Mouse (Mus musculus) kidney, embryonic 15.5 days (tissue): ENCODE data around the gene Pigm. TPM values are rescaled to one million over a fixed set of nuclear protein-coding genes. Genes with fewer than 3 reads are reported as not detected.
A peak's percentile ranks its signal among the peaks of the same experiment; 100 is the strongest.

Source experiments
- ATAC-seq: fragments of 200-750 bp; cut with Nextera tagmentation; replicated peaks from 2 replicates; pipeline ENCODE4 v1.8.0; 2017; ENCODE audit warnings: moderate TSS enrichment; ENCODE audit not compliant: low FRiP score
- H3K27ac ChIP-seq: fragments of 300-500 bp; sonication (generic); 2 replicates; pipeline ENCODE4 v1.5.1; 2015; ENCODE audit warnings: mild to moderate bottlenecking, inconsistent platforms
- H3K27me3 ChIP-seq: fragments of 300-500 bp; sonication (generic); 2 replicates; pipeline ENCODE4 v1.6.1; 2015; ENCODE audit warnings: inconsistent platforms
- H3K36me3 ChIP-seq: fragments of 300-500 bp; sonication (generic); 2 replicates; pipeline ENCODE4 v1.6.1; 2015; ENCODE audit warnings: inconsistent platforms
- H3K4me1 ChIP-seq: fragments of 300-500 bp; sonication (generic); 2 replicates; pipeline ENCODE4 v1.6.1; 2015; ENCODE audit warnings: inconsistent platforms
- H3K4me2 ChIP-seq: fragments of 300-500 bp; sonication (generic); 2 replicates; pipeline ENCODE4 v1.6.1; 2015; ENCODE audit warnings: moderate library complexity, mild to moderate bottlenecking, inconsistent platforms
- H3K4me3 ChIP-seq: fragments of 300-500 bp; sonication (generic); replicated peaks from 2 replicates; pipeline ENCODE4 v1.5.1; 2015; ENCODE audit warnings: mild to moderate bottlenecking, inconsistent platforms
- H3K9ac ChIP-seq: fragments of 300-500 bp; sonication (generic); 2 replicates; pipeline ENCODE4 v1.6.1; 2015; ENCODE audit warnings: mild to moderate bottlenecking, inconsistent platforms
- H3K9me3 ChIP-seq: fragments of 300-500 bp; sonication (generic); replicated peaks from 2 replicates; pipeline ENCODE4 v1.6.1; 2016; ENCODE audit warnings: inconsistent platforms
- WGBS: fragments of 180-500 bp; shearing (Covaris S2); methylation state at CpG from one replicate; pipeline ENCODE4 v1.1.7; 2015; ENCODE audit warnings: mixed read lengths; 5-methylcytosine and 5-hydroxymethylcytosine counted together
- polyA plus RNA-seq: library from polyadenylated mRNA; unstranded; fragments of >200 nt; fragmentation: Nextera tagmentation; extraction: Ambion mirVana; gene quantifications from 2 replicates; pipeline ENCODE4 v1.2.1, GENCODE M21; 2015

Pigm gene
- 7.6 and 7.9 TPM in 2 replicates for polyA plus RNA-seq

DNA sequence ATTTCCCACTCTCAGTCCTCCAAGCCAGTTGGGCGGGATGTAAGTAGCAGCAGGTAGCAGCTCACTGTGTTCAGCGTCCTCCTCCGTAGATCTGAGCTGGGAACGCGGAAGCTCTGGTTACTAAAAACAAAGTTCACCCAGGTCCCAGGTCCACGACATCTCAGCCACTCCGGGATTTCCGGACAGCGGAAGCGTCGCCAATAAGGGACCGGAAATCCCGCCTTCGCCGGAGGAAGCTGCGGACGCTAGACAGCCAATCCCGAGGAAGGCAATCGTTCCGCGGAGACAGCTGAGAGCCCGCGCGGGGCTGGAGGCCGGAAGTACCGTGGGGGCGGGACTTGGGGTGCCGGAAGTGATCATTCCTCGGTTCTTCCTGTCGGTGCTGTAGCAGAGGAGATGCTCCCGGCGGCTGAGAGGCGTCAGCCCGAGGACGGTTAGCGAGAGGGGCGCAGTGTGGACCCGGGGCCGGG, at the start of gene Pigm:
Pigm (plus strand) TSS at position 349 of the 470 bp plus-strand sequence.
- Histone ChIP-seq H3K4me3 (peak within 1 kb of the TSS; percentile 82), H3K4me2 (peak within 1 kb of the TSS; percentile 83), H3K27ac (peak within 1 kb of the TSS; percentile 85), H3K9me3 (no peaks in the 10 kb centered on the region), H3K9ac (peak within 1 kb of the TSS; percentile 74), H3K36me3 (peaks cover 32% of the 10 kb centered on the region), H3K4me1 (peaks cover 30% of the 10 kb centered on the region), H3K27me3 (no peaks in the 10 kb centered on the region)
- peak; percentile 98 for ATAC-seq
- WGBS = under 1% methylated on average over 38 of the region's 39 CpGs

DNA sequence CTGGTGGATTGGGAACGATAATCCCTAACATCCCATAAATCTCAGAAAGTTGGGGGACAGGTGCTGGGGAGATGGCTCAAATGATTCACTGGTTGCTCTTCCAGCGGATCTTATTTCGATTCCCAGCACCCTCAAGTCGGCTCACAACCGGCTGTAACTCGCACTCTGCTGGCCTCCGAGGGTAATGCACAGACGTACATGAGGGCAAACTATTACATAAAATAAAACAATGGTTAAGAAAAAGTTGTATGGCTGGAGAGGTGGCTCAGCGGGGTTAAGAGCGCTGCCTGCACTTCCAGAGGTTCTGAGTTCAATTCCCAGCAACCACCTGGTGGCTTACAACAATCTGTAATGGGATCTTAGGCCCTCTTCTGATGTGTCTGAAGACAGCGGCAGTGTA, 49.7 kb upstream of the Pigm start:
- no peak overlapping the region for H3K27ac ChIP-seq
- peak overlapping the region; percentile 50 for H3K4me3 ChIP-seq
- H3K9ac ChIP-seq = 0 out of 2 replicates have a peak overlapping the region, but pooled peaks have one; percentile 32
- peaks cover 13% of the 10 kb centered on the region for H3K4me1 ChIP-seq
- 61% methylated on average over 11 of the region's 11 CpGs for WGBS
- no peak for ATAC-seq
- H3K27me3 ChIP-seq = peaks cover 69% of the 10 kb centered on the region
- no peaks in the 10 kb centered on the region for H3K9me3 ChIP-seq
- peak overlapping the region; percentile 90 for H3K4me2 ChIP-seq
- peaks cover 3% of the 10 kb centered on the region; the same call in 1 of the 2 replicates for H3K36me3 ChIP-seq

DNA sequence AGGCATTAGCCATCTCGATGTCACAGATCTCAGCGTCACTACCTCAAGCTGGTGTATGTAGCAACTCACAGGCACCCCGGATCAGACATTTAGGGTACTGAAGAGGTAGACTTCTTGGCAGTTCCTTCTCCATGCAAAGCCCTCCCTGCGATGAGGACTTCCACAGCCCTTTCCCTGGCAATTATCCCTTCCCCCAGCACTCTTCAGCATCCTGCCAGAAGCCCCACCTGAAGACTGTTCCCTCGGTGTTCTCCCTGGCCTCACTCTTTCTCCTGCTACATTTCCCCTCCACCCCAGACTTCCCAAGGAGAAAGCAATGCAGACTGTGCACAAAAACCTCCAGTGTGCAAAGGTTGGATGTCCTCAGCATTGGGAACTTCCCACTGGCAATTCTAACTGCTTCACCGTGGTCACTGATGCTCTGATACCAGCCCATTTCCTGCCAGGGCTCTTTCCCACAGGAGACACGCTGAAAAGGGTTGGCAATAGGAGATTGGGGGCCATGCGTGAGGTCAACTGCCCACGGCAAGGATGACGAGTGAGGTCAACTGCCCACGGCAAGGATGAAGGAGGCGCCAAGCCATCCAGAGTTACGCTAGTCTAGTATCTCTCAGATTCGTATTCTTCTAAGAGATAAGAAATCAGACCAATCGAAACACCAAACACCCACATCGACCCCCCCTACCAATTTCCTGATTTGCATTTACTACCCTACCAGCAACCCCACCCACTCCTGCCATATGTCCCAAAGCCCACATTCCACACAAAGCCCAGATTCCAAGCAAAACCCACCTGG, 48.9 kb upstream of the Pigm start:
- peaks cover 75% of the 10 kb centered on the region for H3K27me3 ChIP-seq
- H3K9me3 ChIP-seq = no peaks in the 10 kb centered on the region
- no peak overlapping the region for H3K4me3 ChIP-seq
- 77% methylated on average over 16 of the region's 16 CpGs for WGBS
- H3K4me1 ChIP-seq = peaks cover 13% of the 10 kb centered on the region
- H3K4me2 ChIP-seq = no peak overlapping the region
- H3K9ac ChIP-seq = no peak overlapping the region
- H3K36me3 ChIP-seq = no peaks in the 10 kb centered on the region
- H3K27ac ChIP-seq = no peak overlapping the region
- no peak for ATAC-seq

DNA sequence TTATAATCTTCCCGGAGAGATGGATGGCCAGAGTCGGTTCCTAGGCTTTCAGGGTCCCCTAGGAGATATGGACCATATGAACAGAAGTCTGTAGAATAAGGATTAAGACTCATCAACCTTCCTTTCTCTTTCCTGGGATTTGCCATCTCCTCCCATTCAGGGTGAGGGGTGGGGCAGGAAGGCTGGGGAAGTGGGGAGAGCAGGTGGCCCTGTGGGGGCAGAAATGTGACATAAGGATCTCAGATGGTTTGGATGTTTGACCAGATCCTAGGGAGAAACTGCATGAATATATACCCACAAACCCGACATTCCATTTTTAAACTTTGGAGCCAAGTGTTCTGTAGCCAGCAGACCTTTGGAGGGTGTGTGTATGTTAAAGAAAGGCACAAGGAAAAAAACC, 48.3 kb upstream of the Pigm start:
- no peak for ATAC-seq
- WGBS = 84% methylated on average over 3 of the region's 3 CpGs
- Histone ChIP-seq H3K9me3 (no peaks in the 10 kb centered on the region), H3K4me2 (no peak overlapping the region), H3K36me3 (no peaks in the 10 kb centered on the region), H3K4me1 (peaks cover 13% of the 10 kb centered on the region), H3K4me3 (no peak overlapping the region), H3K9ac (no peak overlapping the region), H3K27me3 (peaks cover 75% of the 10 kb centered on the region), H3K27ac (no peak overlapping the region)

DNA sequence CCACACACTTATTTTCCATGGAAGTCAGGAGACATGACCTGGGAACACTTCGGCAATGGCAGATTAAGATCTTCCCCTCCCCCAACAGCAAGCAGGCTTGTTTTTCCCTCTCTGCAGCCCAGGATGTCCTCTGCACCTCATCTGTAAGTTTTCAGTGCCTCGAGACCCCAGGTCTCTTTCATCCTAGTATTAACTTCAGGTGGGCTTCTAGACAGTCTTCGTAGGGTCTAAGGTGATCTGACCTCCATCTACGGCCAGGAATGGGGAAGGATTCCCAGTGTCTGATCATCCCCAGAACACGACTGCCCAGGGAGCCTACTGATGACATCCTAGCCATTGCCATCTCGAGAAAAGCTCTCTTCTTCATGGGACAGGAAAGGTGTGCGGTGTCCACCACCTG, 47.9 kb upstream of the Pigm start:
- H3K9me3 ChIP-seq = no peaks in the 10 kb centered on the region
- no peak overlapping the region for H3K9ac ChIP-seq
- H3K4me2 ChIP-seq = no peak overlapping the region
- H3K27me3 ChIP-seq = peaks cover 75% of the 10 kb centered on the region
- H3K36me3 ChIP-seq = no peaks in the 10 kb centered on the region
- 79% methylated on average over 7 of the region's 7 CpGs for WGBS
- H3K27ac ChIP-seq = no peak overlapping the region
- H3K4me3 ChIP-seq = no peak overlapping the region
- ATAC-seq = no peak
- peaks cover 13% of the 10 kb centered on the region for H3K4me1 ChIP-seq

DNA sequence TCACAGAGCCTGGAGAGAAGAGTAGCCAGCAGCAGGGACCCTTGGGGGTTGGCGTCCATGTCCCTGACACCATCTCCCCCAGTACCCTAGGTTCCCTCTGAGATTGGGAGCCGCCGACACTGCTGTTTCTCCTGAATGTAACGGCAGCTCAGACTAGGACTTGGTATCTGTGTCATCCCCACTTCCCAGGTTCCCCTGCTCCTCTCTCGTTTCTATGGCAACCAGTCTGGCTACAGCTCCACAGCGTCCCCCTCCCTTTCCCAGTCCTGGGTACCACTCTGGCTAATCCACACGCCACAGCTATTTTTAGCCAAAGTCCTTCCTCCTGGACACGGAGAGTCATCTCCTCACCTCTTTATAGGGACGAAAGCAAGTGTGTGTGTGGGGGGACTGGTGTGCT, 47.2 kb upstream of the Pigm start, which contains the start of gene Kcnj9:
Kcnj9 (minus strand) TSS at position 188 of the 400 bp plus-strand sequence.
- WGBS = 34% methylated on average over 9 of the region's 9 CpGs
- Histone ChIP-seq H3K4me1 (peaks cover 13% of the 10 kb centered on the region), H3K4me3 (no peak within 1 kb of the TSS), H3K36me3 (no peaks in the 10 kb centered on the region), H3K27ac (no peak within 1 kb of the TSS), H3K27me3 (peaks cover 77% of the 10 kb centered on the region), H3K9ac (no peak within 1 kb of the TSS), H3K4me2 (no peak within 1 kb of the TSS), H3K9me3 (no peaks in the 10 kb centered on the region)
- ATAC-seq = no peak

DNA sequence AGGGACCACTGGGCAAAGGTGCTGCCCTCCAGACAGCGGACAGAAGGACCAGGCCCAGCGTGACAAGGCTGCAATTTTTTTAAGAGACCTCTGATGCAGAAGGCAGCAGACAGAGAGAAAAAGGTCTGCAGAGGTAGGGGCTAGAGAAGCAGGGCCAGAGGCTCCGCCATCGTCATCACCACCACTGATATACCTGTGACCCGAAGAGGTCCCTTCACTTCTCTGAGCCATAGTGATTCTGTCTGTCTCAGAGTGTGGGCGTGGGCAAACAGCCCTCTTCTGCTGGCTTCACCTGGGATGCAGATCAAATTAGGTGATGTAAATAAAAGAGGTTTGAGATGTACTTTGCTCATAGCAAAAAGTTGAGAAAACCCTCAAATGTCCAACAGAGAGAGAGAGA, 46.7 kb upstream of the Pigm start:
- Histone ChIP-seq H3K27ac (no peak overlapping the region), H3K36me3 (no peaks in the 10 kb centered on the region), H3K9me3 (no peaks in the 10 kb centered on the region), H3K4me1 (peaks cover 13% of the 10 kb centered on the region), H3K9ac (no peak overlapping the region), H3K4me2 (no peak overlapping the region), H3K27me3 (peaks cover 79% of the 10 kb centered on the region), H3K4me3 (no peak overlapping the region)
- ATAC-seq = no peak
- WGBS = 74% methylated on average over 6 of the region's 6 CpGs

DNA sequence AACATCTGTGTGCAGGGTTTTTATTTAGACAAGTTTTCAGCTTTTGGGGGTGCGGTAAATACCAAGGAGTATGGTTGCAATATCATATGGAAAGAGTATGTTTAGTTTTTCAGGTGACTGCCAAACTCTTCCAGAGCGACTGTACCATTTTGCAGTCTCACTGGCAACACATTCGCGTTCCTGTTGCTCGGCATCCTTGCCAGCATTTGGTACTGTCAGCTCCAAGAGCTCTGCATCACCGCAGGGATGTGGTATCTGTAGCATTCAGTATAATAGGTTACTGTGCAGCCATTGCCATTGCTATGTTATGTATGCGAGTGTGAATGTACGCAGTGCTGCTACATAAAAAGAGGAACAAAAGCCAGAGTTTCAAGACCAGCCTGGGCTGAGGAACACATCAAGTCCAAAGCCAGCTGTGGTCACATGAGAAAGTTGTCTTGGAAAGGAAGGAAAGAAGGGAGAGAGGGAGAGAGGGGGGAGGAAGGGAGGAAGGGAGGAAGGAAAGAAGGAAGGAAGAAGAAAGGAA, 44.9 kb upstream of the Pigm start:
- peaks cover under 1% of the 10 kb centered on the region for H3K4me1 ChIP-seq
- H3K36me3 ChIP-seq = no peaks in the 10 kb centered on the region
- H3K4me2 ChIP-seq = no peak overlapping the region
- no peak overlapping the region for H3K27ac ChIP-seq
- no peak for ATAC-seq
- H3K9me3 ChIP-seq = no peaks in the 10 kb centered on the region
- H3K27me3 ChIP-seq = peaks cover 63% of the 10 kb centered on the region
- 70% methylated on average over 8 of the region's 8 CpGs for WGBS
- H3K4me3 ChIP-seq = no peak overlapping the region
- no peak overlapping the region for H3K9ac ChIP-seq

DNA sequence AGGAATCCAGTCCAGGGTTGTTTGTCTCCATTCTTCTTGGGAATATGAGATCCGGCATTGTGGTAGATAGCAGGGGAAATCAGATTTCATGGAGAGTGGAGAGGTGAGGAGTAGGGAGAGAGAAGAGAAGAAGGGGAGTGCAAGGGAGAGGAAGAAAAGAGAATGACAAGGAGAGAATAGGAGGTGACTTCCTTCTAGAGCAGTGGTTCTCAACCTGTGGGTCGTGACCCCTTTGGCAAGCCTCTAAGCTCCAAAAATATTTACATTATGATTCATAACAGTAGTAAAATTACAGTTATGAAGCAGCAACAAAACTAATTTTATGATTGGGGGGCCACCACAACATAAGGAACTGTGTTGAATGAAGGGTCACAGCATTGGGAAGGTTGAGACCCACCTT, 43.4 kb upstream of the Pigm start:
- Histone ChIP-seq H3K27me3 (peaks cover 55% of the 10 kb centered on the region), H3K9me3 (no peaks in the 10 kb centered on the region), H3K27ac (no peak overlapping the region), H3K36me3 (no peaks in the 10 kb centered on the region), H3K4me1 (no peaks in the 10 kb centered on the region), H3K4me2 (no peak overlapping the region), H3K9ac (no peak overlapping the region), H3K4me3 (no peak overlapping the region)
- ATAC-seq = no peak
- WGBS = 83% methylated on average over 2 of the region's 2 CpGs

DNA sequence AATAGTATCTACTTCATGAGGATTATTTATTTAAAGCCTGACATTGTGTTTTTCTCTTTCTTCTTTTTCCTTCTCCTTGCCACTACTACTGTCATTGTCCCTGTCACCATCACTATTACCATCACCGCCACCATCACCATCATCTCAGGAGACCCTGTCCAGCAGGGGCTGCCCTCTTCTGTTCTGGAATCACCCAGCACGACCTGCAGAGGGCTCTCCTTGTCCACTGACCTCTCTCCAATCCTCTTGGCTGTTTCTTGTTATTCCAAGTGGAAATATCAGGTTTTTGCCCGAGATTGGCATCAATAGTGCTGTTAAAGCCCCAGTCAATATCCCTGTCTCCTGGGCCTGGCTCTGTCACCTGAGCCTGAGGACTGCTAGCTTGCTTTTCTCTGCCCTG, 42.8 kb upstream of the Pigm start:
- no peaks in the 10 kb centered on the region for H3K4me1 ChIP-seq
- no peak overlapping the region for H3K27ac ChIP-seq
- no peak overlapping the region for H3K9ac ChIP-seq
- no peak overlapping the region for H3K4me2 ChIP-seq
- H3K4me3 ChIP-seq = no peak overlapping the region
- WGBS = 19% methylated on average over 3 of the region's 3 CpGs
- no peaks in the 10 kb centered on the region for H3K9me3 ChIP-seq
- no peak; the same call in 1 of the 2 replicates for ATAC-seq
- no peaks in the 10 kb centered on the region for H3K36me3 ChIP-seq
- H3K27me3 ChIP-seq = peaks cover 55% of the 10 kb centered on the region

DNA sequence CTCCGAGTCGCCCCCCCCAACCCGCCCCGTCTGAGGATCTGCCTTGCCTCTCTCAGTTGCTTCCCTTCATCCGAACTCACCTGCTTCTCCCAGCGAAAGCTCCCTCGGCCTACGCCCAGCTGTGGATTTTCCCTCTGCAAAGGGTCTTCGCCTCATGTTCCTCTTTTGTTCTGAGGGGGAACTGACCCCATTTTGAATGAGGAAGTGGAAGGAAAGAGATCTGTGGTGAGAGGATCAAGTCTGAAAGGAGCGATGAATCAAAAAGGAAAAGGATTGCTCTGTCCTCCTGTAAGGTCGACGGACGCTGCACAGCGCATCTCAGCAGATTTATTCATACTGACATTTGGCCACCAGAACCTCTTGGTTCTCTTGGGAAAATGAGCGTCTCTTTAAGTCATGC, 40.5 kb upstream of the Pigm start:
- Histone ChIP-seq H3K4me2 (no peak overlapping the region), H3K27me3 (peaks cover 48% of the 10 kb centered on the region), H3K4me1 (peaks cover 6% of the 10 kb centered on the region), H3K27ac (no peak overlapping the region), H3K9me3 (no peaks in the 10 kb centered on the region), H3K36me3 (no peaks in the 10 kb centered on the region), H3K4me3 (no peak overlapping the region), H3K9ac (no peak overlapping the region)
- 77% methylated on average over 15 of the region's 15 CpGs for WGBS
- no peak for ATAC-seq

DNA sequence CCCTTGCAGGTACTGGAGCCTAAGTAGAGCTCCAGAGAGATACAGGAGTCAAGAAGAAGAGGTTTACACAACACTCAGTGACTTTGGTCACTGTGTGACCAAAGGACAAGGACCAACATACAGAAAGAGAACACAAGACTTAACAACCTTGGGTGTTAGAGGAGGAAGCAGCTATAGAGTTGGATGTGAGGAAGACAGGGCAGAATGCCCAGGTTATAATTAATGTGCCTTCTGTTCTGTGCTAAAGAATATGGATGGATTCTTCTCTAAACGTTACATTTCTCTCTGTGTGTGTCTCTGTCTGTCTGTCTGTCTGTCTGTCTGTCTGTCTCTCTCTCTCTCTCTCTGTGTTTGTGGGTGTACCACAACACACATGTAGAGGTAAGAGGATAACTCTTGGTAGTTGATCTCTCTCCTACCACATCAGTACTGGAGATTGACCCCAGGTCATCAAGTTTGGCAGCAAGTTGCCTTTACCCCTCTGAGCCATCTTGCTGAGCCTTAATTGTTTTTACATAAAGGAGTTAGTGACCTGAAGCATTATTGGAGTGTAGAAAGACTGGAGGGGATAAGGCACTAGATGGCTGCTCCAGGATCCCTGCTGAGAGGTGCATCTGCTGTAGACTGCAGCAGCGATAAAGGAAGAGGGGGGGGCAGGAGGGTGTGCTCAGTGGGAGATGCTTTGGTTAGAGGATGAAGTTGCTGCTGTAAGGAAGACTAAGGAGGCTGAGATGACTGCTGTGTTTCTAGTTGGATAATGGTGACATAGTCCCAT, 38.7 kb upstream of the Pigm start:
- no peak for ATAC-seq
- Histone ChIP-seq H3K36me3 (no peaks in the 10 kb centered on the region), H3K4me1 (peaks cover 11% of the 10 kb centered on the region), H3K4me2 (no peak overlapping the region), H3K9me3 (no peaks in the 10 kb centered on the region), H3K4me3 (no peak overlapping the region), H3K9ac (no peak overlapping the region), H3K27ac (no peak overlapping the region), H3K27me3 (peaks cover 50% of the 10 kb centered on the region)
- WGBS = 48% methylated on average over 2 of the region's 2 CpGs
